Mouse (Mus musculus): Measurements from ENCODE around the gene Edem3.

DNA sequence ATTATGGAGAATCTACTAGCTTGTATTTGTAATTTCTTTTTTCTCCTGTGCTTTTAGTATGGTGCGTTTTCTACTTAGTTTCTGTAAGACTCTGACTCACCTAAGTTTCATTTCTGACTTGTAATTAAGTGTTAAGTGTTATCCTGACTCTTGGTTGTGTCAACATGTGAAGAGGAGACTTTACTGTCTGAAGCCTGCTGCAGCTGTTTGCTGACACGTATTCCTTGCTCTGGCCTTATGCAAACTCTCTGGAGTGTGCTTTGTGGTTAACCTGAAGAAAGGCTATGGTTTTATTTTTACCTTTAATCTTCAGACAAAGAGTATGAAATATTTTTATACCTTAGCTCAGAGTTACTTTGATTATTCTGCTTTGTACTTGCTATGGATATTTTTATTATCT, 11.0 kb downstream of the Edem3 start:
- TF ChIP-seq POLR2A (IDR thresholded peaks at IDR 0.05; ENCODE audit: low read depth, low read length): no peak
- TF ChIP-seq CTCF (IDR thresholded peaks at IDR 0.05; ENCODE audit: extremely low read depth, insufficient read length, insufficient replicate concordance, low read depth, low read length): no peak

All from small intestine, adult 2 months (tissue).